Mouse (Mus musculus): ENCODE measurements around the gene Auh. TPM values are rescaled to one million over a fixed set of nuclear protein-coding genes. Genes with fewer than 3 reads are reported as not detected.

The Auh gene
- polyA plus RNA-seq, 1 experiment from 2014 or later = 35.0 TPM

GRCm38 (mm10) chr13:52879918-52880317, 49.6 kb downstream of the Auh start:
- Histone ChIP-seq H3K27me3 (ENCODE audit: control insufficient read depth, insufficient read depth, low read length) (no peaks in the 10 kb centered on the region), H3K4me3 (ENCODE audit: low read depth, low read length) (no peak overlapping the region), H3K4me2 (ENCODE audit: low read depth) (no peak overlapping the region), H3K9me3 (ENCODE audit: control insufficient read depth, low read length) (no peaks in the 10 kb centered on the region), H3K27ac (ENCODE audit: low read depth, low read length) (no peak overlapping the region), H3K9ac (ENCODE audit: low read length) (no peak overlapping the region), H3K36me3 (ENCODE audit: control insufficient read depth, insufficient read depth, low read length) (no peaks in the 10 kb centered on the region), H3K4me1 (ENCODE audit: control insufficient read depth, insufficient read depth, low read length) (peaks cover 4% of the 10 kb centered on the region)
- ATAC-seq (ENCODE audit: insufficient read depth, low FRiP score, low TSS enrichment) (no peak), DNase-seq (ENCODE audit: low spot score) (no peak)
- 57% methylated on average over 12 of the region's 12 CpGs for WGBS

- H3K27ac ChIP-seq (ENCODE audit: low read depth, low read length) = no peak overlapping the region
- H3K36me3 ChIP-seq (ENCODE audit: control insufficient read depth, insufficient read depth, low read length) = no peaks in the 10 kb centered on the region
- DNase-seq (ENCODE audit: low spot score) (no peak), ATAC-seq (ENCODE audit: insufficient read depth, low FRiP score, low TSS enrichment) (no peak)
- H3K27me3 ChIP-seq (ENCODE audit: control insufficient read depth, insufficient read depth, low read length) = no peaks in the 10 kb centered on the region
- no peak overlapping the region for H3K9ac ChIP-seq (ENCODE audit: low read length)
- no peak overlapping the region for H3K4me2 ChIP-seq (ENCODE audit: low read depth)
- WGBS = 86% methylated on average over 9 of the region's 9 CpGs
- H3K4me3 ChIP-seq (ENCODE audit: low read depth, low read length) = no peak overlapping the region
- peaks cover 4% of the 10 kb centered on the region for H3K4me1 ChIP-seq (ENCODE audit: control insufficient read depth, insufficient read depth, low read length)
- H3K9me3 ChIP-seq (ENCODE audit: control insufficient read depth, low read length) = no peaks in the 10 kb centered on the region
Measured at GRCm38 (mm10) chr13:52879291-52879690, 50.2 kb downstream of the Auh start.

- Histone ChIP-seq H3K4me3 (ENCODE audit: low read depth, low read length) (no peak overlapping the region), H3K9ac (ENCODE audit: low read length) (no peak overlapping the region), H3K36me3 (ENCODE audit: control insufficient read depth, insufficient read depth, low read length) (no peaks in the 10 kb centered on the region), H3K27me3 (ENCODE audit: control insufficient read depth, insufficient read depth, low read length) (no peaks in the 10 kb centered on the region), H3K27ac (ENCODE audit: low read depth, low read length) (no peak overlapping the region), H3K4me2 (ENCODE audit: low read depth) (no peak overlapping the region), H3K4me1 (ENCODE audit: control insufficient read depth, insufficient read depth, low read length) (no peaks in the 10 kb centered on the region; the same call in 1 of the 2 replicates), H3K9me3 (ENCODE audit: control insufficient read depth, low read length) (no peaks in the 10 kb centered on the region)
- DNase-seq (ENCODE audit: low spot score) (no peak), ATAC-seq (ENCODE audit: insufficient read depth, low FRiP score, low TSS enrichment) (no peak)
- WGBS = 62% methylated on average over 7 of the region's 7 CpGs
Measured at GRCm38 (mm10) chr13:52878823-52879222, 50.7 kb downstream of the Auh start.

- no peak for ATAC-seq (ENCODE audit: insufficient read depth, low FRiP score, low TSS enrichment)
- H3K9ac ChIP-seq (ENCODE audit: low read length) = no peak overlapping the region
- no peaks in the 10 kb centered on the region for H3K27me3 ChIP-seq (ENCODE audit: control insufficient read depth, insufficient read depth, low read length)
- no peak overlapping the region for H3K4me2 ChIP-seq (ENCODE audit: low read depth)
- no peaks in the 10 kb centered on the region for H3K36me3 ChIP-seq (ENCODE audit: control insufficient read depth, insufficient read depth, low read length)
- no peak overlapping the region for H3K4me3 ChIP-seq (ENCODE audit: low read depth, low read length)
- DNase-seq (ENCODE audit: low spot score) = no peak
- no peak overlapping the region for H3K27ac ChIP-seq (ENCODE audit: low read depth, low read length)
- 83% methylated on average over 25 of the region's 25 CpGs for WGBS
- no peaks in the 10 kb centered on the region; the same call in 1 of the 2 replicates for H3K4me1 ChIP-seq (ENCODE audit: control insufficient read depth, insufficient read depth, low read length)
- H3K9me3 ChIP-seq (ENCODE audit: control insufficient read depth, low read length) = no peaks in the 10 kb centered on the region
Measured at GRCm38 (mm10) chr13:52875541-52876325, 53.7 kb downstream of the Auh start.

GRCm38 (mm10) chr13:52875089-52875488, 54.4 kb downstream of the Auh start:
- H3K27ac ChIP-seq (ENCODE audit: low read depth, low read length) = no peak overlapping the region
- DNase-seq (ENCODE audit: low spot score) = no peak
- no peaks in the 10 kb centered on the region for H3K9me3 ChIP-seq (ENCODE audit: control insufficient read depth, low read length)
- no peak overlapping the region for H3K4me3 ChIP-seq (ENCODE audit: low read depth, low read length)
- H3K4me2 ChIP-seq (ENCODE audit: low read depth) = no peak overlapping the region
- 89% methylated on average over 6 of the region's 6 CpGs for WGBS
- H3K9ac ChIP-seq (ENCODE audit: low read length) = no peak overlapping the region
- no peaks in the 10 kb centered on the region; the same call in 1 of the 2 replicates for H3K4me1 ChIP-seq (ENCODE audit: control insufficient read depth, insufficient read depth, low read length)
- H3K27me3 ChIP-seq (ENCODE audit: control insufficient read depth, insufficient read depth, low read length) = no peaks in the 10 kb centered on the region
- ATAC-seq (ENCODE audit: insufficient read depth, low FRiP score, low TSS enrichment) = no peak
- H3K36me3 ChIP-seq (ENCODE audit: control insufficient read depth, insufficient read depth, low read length) = no peaks in the 10 kb centered on the region

GRCm38 (mm10) chr13:52874338-52874737, 55.1 kb downstream of the Auh start:
- Histone ChIP-seq H3K36me3 (ENCODE audit: control insufficient read depth, insufficient read depth, low read length) (no peaks in the 10 kb centered on the region), H3K9me3 (ENCODE audit: control insufficient read depth, low read length) (no peaks in the 10 kb centered on the region), H3K4me2 (ENCODE audit: low read depth) (no peak overlapping the region), H3K27ac (ENCODE audit: low read depth, low read length) (no peak overlapping the region), H3K9ac (ENCODE audit: low read length) (no peak overlapping the region), H3K27me3 (ENCODE audit: control insufficient read depth, insufficient read depth, low read length) (no peaks in the 10 kb centered on the region), H3K4me3 (ENCODE audit: low read depth, low read length) (no peak overlapping the region), H3K4me1 (ENCODE audit: control insufficient read depth, insufficient read depth, low read length) (no peaks in the 10 kb centered on the region)
- WGBS = 90% methylated on average over 6 of the region's 6 CpGs
- DNase-seq (ENCODE audit: low spot score) (no peak), ATAC-seq (ENCODE audit: insufficient read depth, low FRiP score, low TSS enrichment) (no peak)

GRCm38 (mm10) chr13:52873923-52874322, 55.6 kb downstream of the Auh start:
- Histone ChIP-seq H3K27ac (ENCODE audit: low read depth, low read length) (no peak overlapping the region), H3K4me2 (ENCODE audit: low read depth) (no peak overlapping the region), H3K9ac (ENCODE audit: low read length) (no peak overlapping the region), H3K9me3 (ENCODE audit: control insufficient read depth, low read length) (no peaks in the 10 kb centered on the region), H3K4me3 (ENCODE audit: low read depth, low read length) (no peak overlapping the region), H3K27me3 (ENCODE audit: control insufficient read depth, insufficient read depth, low read length) (no peaks in the 10 kb centered on the region), H3K4me1 (ENCODE audit: control insufficient read depth, insufficient read depth, low read length) (no peaks in the 10 kb centered on the region), H3K36me3 (ENCODE audit: control insufficient read depth, insufficient read depth, low read length) (no peaks in the 10 kb centered on the region)
- WGBS = 81% methylated on average over 11 of the region's 11 CpGs
- no peak for DNase-seq (ENCODE audit: low spot score)
- ATAC-seq (ENCODE audit: insufficient read depth, low FRiP score, low TSS enrichment) = no peak

GRCm38 (mm10) chr13:52866005-52866792, 63.3 kb downstream of the Auh start:
- DNase-seq (ENCODE audit: low spot score) (peak; percentile 31), ATAC-seq (ENCODE audit: insufficient read depth, low FRiP score, low TSS enrichment) (no peak)
- Histone ChIP-seq H3K4me2 (ENCODE audit: low read depth) (no peak overlapping the region), H3K9me3 (ENCODE audit: control insufficient read depth, low read length) (no peaks in the 10 kb centered on the region), H3K27ac (ENCODE audit: low read depth, low read length) (no peak overlapping the region), H3K9ac (ENCODE audit: low read length) (no peak overlapping the region; the same call in 1 of the 2 replicates), H3K36me3 (ENCODE audit: control insufficient read depth, insufficient read depth, low read length) (no peaks in the 10 kb centered on the region), H3K27me3 (ENCODE audit: control insufficient read depth, insufficient read depth, low read length) (no peaks in the 10 kb centered on the region), H3K4me1 (ENCODE audit: control insufficient read depth, insufficient read depth, low read length) (0 out of 2 replicates have a peak, but pooled peaks cover 3% of the 10 kb centered on the region), H3K4me3 (ENCODE audit: low read depth, low read length) (no peak overlapping the region)
- 56% methylated on average over 15 of the region's 15 CpGs for WGBS

All from neural tube, embryonic 11.5 days (tissue).